In genomic region chr12:102704457-102705198, GRCm38 (mm10) we compare ENCODE assay signal across 8 mouse cellular contexts. TPM values are rescaled to one million over a fixed set of nuclear protein-coding genes. Genes with fewer than 3 reads are reported as not detected.
DNase-seq lines count a peak whose midpoint lies in the region; ATAC-seq and TF ChIP-seq lines count a peak whose summit lies in the region.

Gene Itpk1 (minus strand): TSS chr12:102704930.

- H3K27me3 ChIP-seq in heart, embryonic 11.5 days (ENCODE audit: control insufficient read depth, insufficient read depth, low read length) = peaks cover 14% of the 10 kb centered on the region
- H3K27me3 ChIP-seq in liver, embryonic 14.5 days (ENCODE audit: control insufficient read depth, insufficient read depth, low read length) = no peaks in the 10 kb centered on the region; the same call in 1 of the 2 replicates

- H3K27ac ChIP-seq in heart, embryonic 11.5 days (ENCODE audit: low read depth, low read length) = no peak within 1 kb of the TSS
- H3K27ac ChIP-seq in liver, embryonic 14.5 days = peak within 1 kb of the TSS; percentile 44; the same call in 1 of the 2 replicates

- no peak for TF ChIP-seq EP300 in liver, embryonic 14.5 days (IDR thresholded peaks at IDR 0.05; ENCODE audit: low read depth)

- H3K4me1 ChIP-seq in heart, embryonic 11.5 days (ENCODE audit: control insufficient read depth, insufficient read depth, low read length) = peaks cover 20% of the 10 kb centered on the region
- peaks cover 0 to 15% of the 10 kb centered on the region in 2 experiments; a peak in 3 of 4 replicates for H3K4me1 ChIP-seq in liver, embryonic 14.5 days (replicated peaks; ENCODE audit: control insufficient read depth in 2 of 2, insufficient read depth in 2 of 2, low read length in 1 of 2)

- TF ChIP-seq CTCF in liver, embryonic 14.5 days (IDR thresholded peaks at IDR 0.05; ENCODE audit: low read depth) = no peak

- peak within 1 kb of the TSS; percentile 85 for H3K4me3 ChIP-seq in heart, embryonic 11.5 days (ENCODE audit: low read depth, low read length)
- H3K4me3 ChIP-seq in liver, embryonic 14.5 days (ENCODE audit: insufficient read depth in 1 of 2, low read depth in 2 of 2, low read length in 2 of 2) = peak within 1 kb of the TSS; percentile 78 to 81

- peak; percentile 90 for ATAC-seq in heart, embryonic 11.5 days (replicated peaks; ENCODE audit: insufficient number of reproducible peaks, low FRiP score, low TSS enrichment)
- peak; percentile 94 for ATAC-seq in liver, embryonic 14.5 days (ENCODE audit: insufficient read depth)

- H3K9ac ChIP-seq in heart, embryonic 11.5 days (ENCODE audit: low read depth, low read length) = peak within 1 kb of the TSS; percentile 87
- H3K9ac ChIP-seq in liver, embryonic 14.5 days (replicated peaks) = peak within 1 kb of the TSS; percentile 74

- peak; percentile 74 for DNase-seq in A20 (ENCODE audit: low read depth, low spot score)
- DNase-seq in adrenal gland, adult 18-20 months (ENCODE audit: low spot score in 2 of 2) = peak; percentile 63 to 69
- DNase-seq in embryo, embryonic 10.5 days (ENCODE audit: low spot score) = peak; percentile 63
- peak; percentile 79 for DNase-seq in kidney, postnatal 10 days
- DNase-seq in liver, embryonic 14.5 days (ENCODE audit: low read depth in 3 of 3, low spot score in 3 of 3) = peak; percentile 38 to 55 (median 55)
- DNase-seq in neural tube, embryonic 10.5 days (ENCODE audit: extremely low spot score, low spot score) = peak; percentile 69
- DNase-seq in testis, postnatal 14 days (ENCODE audit: low spot score) = peak; percentile 48

- H3K36me3 ChIP-seq in heart, embryonic 11.5 days (ENCODE audit: control insufficient read depth, insufficient read depth, low read length) = no peaks in the 10 kb centered on the region
- H3K36me3 ChIP-seq in liver, embryonic 14.5 days (replicated peaks; ENCODE audit: control insufficient read depth, insufficient read depth, low read depth) = no peaks in the 10 kb centered on the region

- H3K9me3 ChIP-seq in heart, embryonic 11.5 days (replicated peaks; ENCODE audit: control insufficient read depth, low read length) = no peaks in the 10 kb centered on the region
- no peaks in the 10 kb centered on the region for H3K9me3 ChIP-seq in liver, embryonic 14.5 days (ENCODE audit: control insufficient read depth, low read length)

- WGBS in heart, embryonic 11.5 days (ENCODE audit: insufficient replicate concordance) = under 1% methylated on average over 83 of the region's 105 CpGs
- WGBS in liver, embryonic 14.5 days (ENCODE audit: insufficient replicate concordance) = under 1% methylated on average over 81 of the region's 105 CpGs

- H3K4me2 ChIP-seq in heart, embryonic 11.5 days = peak within 1 kb of the TSS; percentile 96
- H3K4me2 ChIP-seq in liver, embryonic 14.5 days (ENCODE audit: low read depth) = peak within 1 kb of the TSS; percentile 94

RNA-seq across cellular contexts. Expression of gene Itpk1, which starts in this region (rescaled TPM):
- 100 to 1,000 TPM in 1 of 2 experiments, 10 to 100 TPM in 1; 49.7 to 156 TPM for total RNA-seq in adrenal gland, adult 18-20 months (2021)
- polyA plus RNA-seq in heart, embryonic 11.5 days (2014; fragmentation: Nextera tagmentation; extraction: Ambion mirVana) = 3.2 and 3.5 TPM in 2 replicates
- 2.0 and 2.3 TPM in 2 replicates for polyA plus RNA-seq in liver, embryonic 14.5 days (2012; rRNA removed)
- polyA plus RNA-seq in liver, embryonic 14.5 days (2014; fragmentation: Nextera tagmentation; extraction: Ambion mirVana) = 2.4 TPM in 2 replicates
